Mouse (Mus musculus) erythroblast, embryonic 14.5 days (primary cell): ENCODE data around the gene Gm44511.

Experiments used
- GATA1 ChIP-seq: IDR thresholded peaks from 2 replicates; pipeline ENCODE4 v1.6.1; 2012; ENCODE audit warnings: low read length, inconsistent platforms, mixed read lengths
- TAL1 ChIP-seq: IDR thresholded peaks from 3 replicates; pipeline ENCODE4 v1.6.1; 2012; ENCODE audit warnings: low read length, inconsistent platforms, mixed read lengths

- TF ChIP-seq GATA1 (no peak), TAL1 (no peak)
Observed at GRCm38 (mm10) chr6:128833046-128833445, 6.9 kb upstream of the Gm44511 start.
